Comparison of ENCODE assay signal across 10 mouse cellular contexts in the genomic region with DNA sequence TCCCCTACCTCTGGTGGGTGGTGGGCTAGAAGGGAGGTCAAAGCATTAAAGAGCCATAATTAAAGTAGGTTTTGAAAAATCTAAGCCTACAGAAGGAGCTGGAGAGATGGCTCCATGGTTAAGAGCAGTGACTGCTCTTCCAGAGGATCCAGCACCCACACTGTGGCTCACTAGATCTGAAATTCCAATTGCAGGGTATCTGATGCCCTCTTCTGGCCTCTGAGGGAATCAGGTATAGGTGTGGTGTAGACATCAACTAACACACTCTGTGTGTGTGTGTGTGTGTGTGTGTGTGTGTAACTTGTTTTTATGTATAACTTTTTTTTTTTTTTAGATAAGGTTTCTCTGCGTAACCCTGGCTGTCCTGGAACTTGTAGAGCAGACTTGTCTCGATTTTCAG. TPM values are rescaled to one million over a fixed set of nuclear protein-coding genes. Genes with fewer than 3 reads are reported as not detected.
DNase-seq lines count a peak whose midpoint lies in the region; ATAC-seq and TF ChIP-seq lines count a peak whose summit lies in the region.
"Had no signal": no experiment of that assay in that cellular context is flagged by ENCODE, and none has a peak within 500 bp of the region (broad histone marks: within the 10 kb centered on the region; RNA-seq: fewer than 3 reads in every experiment).

No protein-coding gene starts in this region.

- H3K36me3 ChIP-seq in liver, postnatal 0 days (replicated peaks; ENCODE audit: insufficient read depth, low read length): no peaks in the 10 kb centered on the region
- no peaks in the 10 kb centered on the region for H3K36me3 ChIP-seq in liver, embryonic 12.5 days
- H3K36me3 ChIP-seq in ES-E14 (ENCODE audit: control insufficient read depth, insufficient read depth, low read length, poor library complexity, severe bottlenecking): no peaks in the 10 kb centered on the region
- H3K36me3 ChIP-seq: embryonic facial prominence, embryonic 12.5 days had no signal

- no peaks in the 10 kb centered on the region for H3K9me3 ChIP-seq in liver, postnatal 0 days (ENCODE audit: low read length)
- 0 out of 2 replicates have a peak, but pooled peaks cover 3% of the 10 kb centered on the region for H3K9me3 ChIP-seq in liver, embryonic 12.5 days (replicated peaks)
- no peaks in the 10 kb centered on the region for H3K9me3 ChIP-seq in ES-E14 (ENCODE audit: control insufficient read depth, insufficient read depth, low read depth, low read length)
- H3K9me3 ChIP-seq: embryonic facial prominence, embryonic 12.5 days had no signal

- H3K27ac ChIP-seq in cerebellum, adult 2 months (ENCODE audit: insufficient read depth, low read length): no peak overlapping the region
- no peak overlapping the region for H3K27ac ChIP-seq in liver, postnatal 0 days (ENCODE audit: low read depth)
- no peak overlapping the region for H3K27ac ChIP-seq in liver, embryonic 12.5 days
- no peak overlapping the region for H3K27ac ChIP-seq in ES-E14 (ENCODE audit: insufficient read depth, low read depth, low read length, poor library complexity, severe bottlenecking)
- H3K27ac ChIP-seq: embryonic facial prominence, embryonic 12.5 days had no signal

- no peak for ATAC-seq in liver, postnatal 0 days
- no peak for ATAC-seq in liver, embryonic 12.5 days
- ATAC-seq: midbrain, embryonic 16.5 days had no signal

- H3K4me1 ChIP-seq in cerebellum, adult 2 months (ENCODE audit: control insufficient read depth, insufficient read depth, low read length): no peaks in the 10 kb centered on the region
- no peaks in the 10 kb centered on the region for H3K4me1 ChIP-seq in liver, postnatal 0 days (ENCODE audit: insufficient read depth)
- H3K4me1 ChIP-seq in liver, embryonic 12.5 days: no peaks in the 10 kb centered on the region
- H3K4me1 ChIP-seq in ES-E14 (ENCODE audit: control insufficient read depth in 2 of 2, insufficient read depth in 2 of 2, low read length in 2 of 2, poor library complexity in 1 of 2): no peaks in the 10 kb centered on the region
- H3K4me1 ChIP-seq: embryonic facial prominence, embryonic 12.5 days had no signal

- TF ChIP-seq CTCF in cerebellum, adult 2 months (IDR thresholded peaks at IDR 0.05; ENCODE audit: borderline replicate concordance, insufficient read depth, low read depth, low read length): peak; percentile 19; the same call in 1 of the 2 replicates
- peak; percentile 67 for TF ChIP-seq CTCF in liver, postnatal 0 days (IDR thresholded peaks at IDR 0.05; ENCODE audit: low read depth)

- TF ChIP-seq POLR2A in cerebellum, adult 2 months (IDR thresholded peaks at IDR 0.05; ENCODE audit: borderline replicate concordance, insufficient read depth, low read length): no peak

- in situ Hi-C loops in ES-E14 (cut with MboI; ENCODE audit: low sequenced_read_pairs in 2 of 2, unreplicated experiment in 2 of 2): loop anchor here (5.0 to 10.0 kb wide), 2 partner anchors 141 to 144 kb away; no protein-coding TSS in a partner anchor

- no peak overlapping the region for H3K4me2 ChIP-seq in liver, postnatal 0 days (ENCODE audit: low read depth, low read length)
- H3K4me2 ChIP-seq in liver, embryonic 12.5 days: no peak overlapping the region
- H3K4me2 ChIP-seq: embryonic facial prominence, embryonic 12.5 days had no signal

- H3K4me3 ChIP-seq in cerebellum, adult 2 months (replicated peaks; ENCODE audit: insufficient read depth, low read depth, low read length): no peak overlapping the region
- H3K4me3 ChIP-seq in liver, postnatal 0 days (ENCODE audit: low read depth, low read length): no peak overlapping the region
- no peak overlapping the region for H3K4me3 ChIP-seq in liver, embryonic 12.5 days
- H3K4me3 ChIP-seq in ES-E14 (ENCODE audit: insufficient read depth in 1 of 2, low read depth in 1 of 2, low read length in 2 of 2, poor library complexity in 1 of 2, severe bottlenecking in 1 of 2): no peak overlapping the region
- H3K4me3 ChIP-seq: embryonic facial prominence, embryonic 12.5 days had no signal

- 74% methylated on average over 2 of the region's 2 CpGs for WGBS in cerebellum, adult 2 months
- 76% methylated on average over 2 of the region's 2 CpGs for WGBS in liver, postnatal 0 days (ENCODE audit: insufficient replicate concordance)
- WGBS in liver, embryonic 12.5 days (ENCODE audit: insufficient replicate concordance): 30% methylated on average over 2 of the region's 2 CpGs

- no peaks in the 10 kb centered on the region; the same call in 1 of the 2 replicates for H3K27me3 ChIP-seq in cerebellum, adult 2 months (ENCODE audit: control insufficient read depth, insufficient read depth, low read length)
- H3K27me3 ChIP-seq in liver, postnatal 0 days (ENCODE audit: insufficient read depth, low read length): no peaks in the 10 kb centered on the region
- 0 out of 2 replicates have a peak, but pooled peaks cover 12% of the 10 kb centered on the region for H3K27me3 ChIP-seq in liver, embryonic 12.5 days (replicated peaks)
- H3K27me3 ChIP-seq: embryonic facial prominence, embryonic 12.5 days had no signal

- no peak for TF ChIP-seq EP300 in liver, postnatal 0 days (IDR thresholded peaks at IDR 0.05; ENCODE audit: low read depth)

- no peak overlapping the region for H3K9ac ChIP-seq in liver, postnatal 0 days (replicated peaks)
- H3K9ac ChIP-seq in liver, embryonic 12.5 days: no peak overlapping the region
- no peak overlapping the region for H3K9ac ChIP-seq in ES-E14 (ENCODE audit: insufficient read depth, low read depth, low read length, poor library complexity, severe bottlenecking)
- H3K9ac ChIP-seq: embryonic facial prominence, embryonic 12.5 days had no signal

- no peak for DNase-seq in cerebellum, adult 2 months
- no peak for DNase-seq in cerebellum, adult 9-10 months
- no peak for DNase-seq in liver, postnatal 0 days
- no peak for DNase-seq in ES-E14 (ENCODE audit: low read depth, low spot score)
- peak; percentile 24 to 42 for DNase-seq in kidney, postnatal 4 days
- DNase-seq in ovary, postnatal 14 days (ENCODE audit: low spot score): no peak
- DNase-seq in left cerebral cortex, adult 8-10 months (ENCODE audit: low spot score in 2 of 2): no peak

TF ChIP-seq in ES-E14, 5 proteins besides CTCF, POLR2A, EP300 and RAD21:
- TF ChIP-seq CHD2 (IDR thresholded peaks at IDR 0.05; ENCODE audit: low read depth, low read length): no peak
- TF ChIP-seq ZC3H11A (IDR thresholded peaks at IDR 0.05; ENCODE audit: borderline replicate concordance, low read depth, low read length): peak; percentile 30; the same call in 1 of the 2 replicates
- TF ChIP-seq MAFK (IDR thresholded peaks at IDR 0.05; ENCODE audit: insufficient read depth, low read depth, low read length): no peak
- TF ChIP-seq ZNF384 (IDR thresholded peaks at IDR 0.05; ENCODE audit: low read depth, low read length): no peak
TF ChIP-seq in ES-E14: peak in this region for 1.

RNA-seq across cellular contexts. Expression of a gene that starts 15.6 kb away (rescaled TPM):
- polyA plus RNA-seq in cerebellum, adult 2 months (2012; rRNA removed): 696 and 758 TPM in 2 replicates
- polyA plus RNA-seq in liver, postnatal 0 days (2015; fragmentation: Nextera tagmentation; extraction: Ambion mirVana): 781 and 849 TPM in 2 replicates
- 657 and 705 TPM in 2 replicates for polyA plus RNA-seq in liver, embryonic 12.5 days (2016; fragmentation: Nextera tagmentation; extraction: Ambion mirVana)
- total RNA-seq in ES-E14 (2012; rRNA removed): 726 and 963 TPM in 2 replicates
- total RNA-seq in left cerebral cortex, adult 8-10 months (2022): 100 to 1,000 TPM; 354 to 394 (median 374) TPM

RNA-seq across cellular contexts. Expression of a gene that starts 20.7 kb away (rescaled TPM):
- 0.08 TPM in 1 of 2 replicates, not detected in the other for polyA plus RNA-seq in cerebellum, adult 2 months (2012; rRNA removed)
- polyA plus RNA-seq in liver, postnatal 0 days (2015; fragmentation: Nextera tagmentation; extraction: Ambion mirVana): not detected in 2 replicates
- not detected in 2 replicates for polyA plus RNA-seq in liver, embryonic 12.5 days (2016; fragmentation: Nextera tagmentation; extraction: Ambion mirVana)
- 23.3 and 160 TPM in 2 replicates for total RNA-seq in ES-E14 (2012; rRNA removed)
- not detected for total RNA-seq in left cerebral cortex, adult 8-10 months (2022)
- polyA plus RNA-seq: embryonic facial prominence, embryonic 12.5 days; midbrain, embryonic 16.5 days had no signal

RNA-seq across cellular contexts. Expression of a gene that starts 25.9 kb away (rescaled TPM):
- 56.0 and 56.8 TPM in 2 replicates for polyA plus RNA-seq in cerebellum, adult 2 months (2012; rRNA removed)
- polyA plus RNA-seq in liver, postnatal 0 days (2015; fragmentation: Nextera tagmentation; extraction: Ambion mirVana): 11.5 and 12.3 TPM in 2 replicates
- polyA plus RNA-seq in liver, embryonic 12.5 days (2016; fragmentation: Nextera tagmentation; extraction: Ambion mirVana): 26.4 and 27.2 TPM in 2 replicates
- 42.5 and 75.9 TPM in 2 replicates for total RNA-seq in ES-E14 (2012; rRNA removed)
- total RNA-seq in left cerebral cortex, adult 8-10 months (2022): 10 to 100 TPM; 53.6 to 60.5 (median 59.8) TPM

RNA-seq across cellular contexts. Expression of a gene that starts 42.5 kb away (rescaled TPM):
- 0.39 and 0.52 TPM in 2 replicates for polyA plus RNA-seq in cerebellum, adult 2 months (2012; rRNA removed)
- polyA plus RNA-seq in liver, postnatal 0 days (2015; fragmentation: Nextera tagmentation; extraction: Ambion mirVana): not detected in 2 replicates
- polyA plus RNA-seq in liver, embryonic 12.5 days (2016; fragmentation: Nextera tagmentation; extraction: Ambion mirVana): not detected in 2 replicates
- 5.0 and 5.4 TPM in 2 replicates for total RNA-seq in ES-E14 (2012; rRNA removed)
- under 1 TPM in 3 of 4 experiments, not detected in 1; 0.23 to 0.36 (median 0.30) TPM for total RNA-seq in left cerebral cortex, adult 8-10 months (2022)

RNA-seq across cellular contexts. Expression of a gene that starts 56.4 kb away (rescaled TPM):
- 75.0 and 83.5 TPM in 2 replicates for polyA plus RNA-seq in cerebellum, adult 2 months (2012; rRNA removed)
- 46.9 and 47.5 TPM in 2 replicates for polyA plus RNA-seq in liver, postnatal 0 days (2015; fragmentation: Nextera tagmentation; extraction: Ambion mirVana)
- polyA plus RNA-seq in liver, embryonic 12.5 days (2016; fragmentation: Nextera tagmentation; extraction: Ambion mirVana): 100 and 108 TPM in 2 replicates
- 51.5 and 79.4 TPM in 2 replicates for total RNA-seq in ES-E14 (2012; rRNA removed)
- 100 to 1,000 TPM in 3 of 4 experiments, 10 to 100 TPM in 1; 98.4 to 106 (median 103) TPM for total RNA-seq in left cerebral cortex, adult 8-10 months (2022)

Comparison
In these comparisons a context has a peak if more than half of its experiments do, and no peak if none do; other contexts are left out.
1. DNase-seq: peak in kidney, postnatal 4 days (2 of 2); none in cerebellum, adult 2 months (0 of 2), cerebellum, adult 9-10 months (single experiment), liver, postnatal 0 days (single experiment), ES-E14 (single experiment), ovary, postnatal 14 days (single experiment) and left cerebral cortex, adult 8-10 months (0 of 2).